Mouse (Mus musculus): ENCODE measurements at regions not wholly inside any gene's neighbourhood (a gene's known extent, or its start where the extent isn't known, plus 50 kb on each side); places are given as distances from the start of the nearest gene placed in this dataset.

GRCm38 (mm10) chr5:37980692-37981091 is 57.9 kb upstream of the Stx18 start:
- DNase-seq (ENCODE audit: low spot score in 2 of 2) = no peak

- DNase-seq (ENCODE audit: low spot score in 2 of 2) = no peak
Observed at GRCm38 (mm10) chr5:37976943-37977434, 61.6 kb upstream of the Stx18 start.

- DNase-seq (ENCODE audit: low spot score in 2 of 2) = no peak
Observed at GRCm38 (mm10) chr5:37972980-37973545, 65.5 kb upstream of the Stx18 start.

GRCm38 (mm10) chr5:37971724-37972123 is 66.8 kb upstream of the Stx18 start:
- DNase-seq (ENCODE audit: low spot score in 2 of 2) = no peak

- no peak for DNase-seq (ENCODE audit: low spot score in 2 of 2)
Observed at GRCm38 (mm10) chr5:37968596-37968995, 69.9 kb upstream of the Stx18 start.

GRCm38 (mm10) chr5:37967914-37968375 is 70.6 kb upstream of the Stx18 start:
- no peak for DNase-seq (ENCODE audit: low spot score in 2 of 2)

- DNase-seq (ENCODE audit: low spot score in 2 of 2) = no peak
Observed at GRCm38 (mm10) chr5:37967106-37967913, 71.2 kb upstream of the Stx18 start.

GRCm38 (mm10) chr5:37963688-37964087 is 74.9 kb upstream of the Stx18 start:
- DNase-seq (ENCODE audit: low spot score in 2 of 2) = no peak

- DNase-seq (ENCODE audit: low spot score in 2 of 2) = no peak
Observed at GRCm38 (mm10) chr5:37962513-37962912, 76.0 kb upstream of the Stx18 start.

GRCm38 (mm10) chr5:37960216-37960615 is 78.3 kb upstream of the Stx18 start:
- no peak for DNase-seq (ENCODE audit: low spot score in 2 of 2)

GRCm38 (mm10) chr5:37952096-37952495 is 86.4 kb upstream of the Stx18 start:
- peak in 1 of 2 experiments; percentile 26 for DNase-seq (ENCODE audit: low spot score in 2 of 2)

- DNase-seq (ENCODE audit: low spot score in 2 of 2) = no peak
Observed at GRCm38 (mm10) chr5:37932760-37933122, 105.8 kb upstream of the Stx18 start.

- DNase-seq (ENCODE audit: low spot score in 2 of 2) = no peak
Observed at GRCm38 (mm10) chr5:37932086-37932759, 106.3 kb upstream of the Stx18 start.

GRCm38 (mm10) chr5:37920481-37920880 is 96.1 kb upstream of the Msx1 start:
- DNase-seq (ENCODE audit: low spot score in 2 of 2) = no peak

- DNase-seq (ENCODE audit: low spot score in 2 of 2) = no peak
Observed at GRCm38 (mm10) chr5:37919102-37919501, 94.7 kb upstream of the Msx1 start.

GRCm38 (mm10) chr5:37918001-37918707 is 93.8 kb upstream of the Msx1 start:
- DNase-seq (ENCODE audit: low spot score in 2 of 2) = no peak

- DNase-seq (ENCODE audit: low spot score in 2 of 2) = no peak
Observed at GRCm38 (mm10) chr5:37917161-37917560, 92.8 kb upstream of the Msx1 start.

- DNase-seq (ENCODE audit: low spot score in 2 of 2) = no peak
Observed at GRCm38 (mm10) chr5:37904683-37905352, 80.4 kb upstream of the Msx1 start.

GRCm38 (mm10) chr5:37903861-37904260 is 79.5 kb upstream of the Msx1 start:
- no peak for DNase-seq (ENCODE audit: low spot score in 2 of 2)

- DNase-seq (ENCODE audit: low spot score in 2 of 2) = no peak
Observed at GRCm38 (mm10) chr5:37902741-37903140, 78.4 kb upstream of the Msx1 start.

GRCm38 (mm10) chr5:37901861-37902291 is 77.5 kb upstream of the Msx1 start:
- DNase-seq (ENCODE audit: low spot score in 2 of 2) = no peak
